Mouse (Mus musculus): ENCODE data around the gene Ubxn10. TPM values are rescaled to one million over a fixed set of nuclear protein-coding genes. Genes with fewer than 3 reads are reported as not detected.

The Ubxn10 gene
- total RNA-seq (2021) = 1 to 10 TPM; 1.4 to 1.5 TPM
- long read RNA-seq, experiment 1, partial matches to known transcripts = 0 of 3 reads
- long read RNA-seq, experiment 1, other reads (novel, unspliced or antisense) = 2 of 3 reads
- long read RNA-seq, experiment 2 = 0 reads

DNA sequence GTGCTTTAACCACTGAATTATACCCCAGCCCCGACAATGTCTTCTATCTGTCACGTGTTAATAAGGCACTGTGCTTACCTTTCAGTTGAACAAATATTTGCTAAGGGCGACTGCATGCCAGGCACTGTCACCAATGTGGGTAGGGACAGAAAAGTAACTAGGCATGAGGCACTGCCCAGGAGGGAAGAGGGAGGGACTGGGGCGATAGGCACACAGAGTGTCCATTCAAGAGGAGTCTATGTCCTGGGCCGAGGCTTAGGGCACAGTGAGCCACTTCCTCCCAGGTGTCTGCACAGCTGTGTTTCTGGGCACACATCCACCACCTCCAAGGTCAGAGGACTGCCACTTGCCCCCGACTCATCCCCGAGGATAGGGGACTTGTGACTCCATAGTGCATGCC, at the start of gene Ubxn10:
TSS of gene Ubxn10 (minus strand) at position 137 of the 400 bp plus-strand sequence.
- H3K4me3 ChIP-seq = no peak within 1 kb of the TSS
- intact Hi-C loops (cut with DNase I) = no loop called here
- DNase-seq (ENCODE audit: extremely low spot score in 1 of 2, low spot score in 2 of 2) = no peak
- no peak for TF ChIP-seq CTCF (IDR thresholded peaks at IDR 0.05)
- H3K27ac ChIP-seq = peak within 1 kb of the TSS; percentile 84

DNA sequence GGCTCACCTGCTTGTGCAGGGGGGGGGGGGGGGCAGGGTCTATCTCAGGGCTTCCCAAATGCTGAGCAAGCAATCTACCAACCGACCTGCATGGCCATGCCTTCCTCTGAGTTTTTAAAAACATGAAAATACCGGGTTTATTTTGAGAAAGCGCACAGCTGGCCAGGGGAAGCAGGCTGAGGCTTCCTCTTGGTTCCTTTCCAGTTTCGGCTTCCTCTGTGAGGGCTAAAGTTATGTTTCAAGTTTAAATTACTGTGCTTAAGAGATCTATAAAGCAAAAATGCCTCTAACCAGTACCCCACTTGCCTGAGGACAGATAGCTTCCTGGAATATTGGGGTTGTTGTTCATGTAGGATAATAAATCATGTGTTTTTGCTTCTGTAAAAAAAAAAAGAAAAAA, 49.2 kb upstream of the Ubxn10 start:
- Histone ChIP-seq H3K27ac (peak overlapping the region; percentile 59; the same call in 1 of the 2 replicates), H3K4me3 (no peak overlapping the region)
- intact Hi-C loops (cut with DNase I) = loop anchor here (5.0 kb wide), 1 partner anchor 234 kb away; no protein-coding TSS in a partner anchor
- no peak for DNase-seq (ENCODE audit: extremely low spot score in 1 of 2, low spot score in 2 of 2)
- no peak for TF ChIP-seq CTCF (IDR thresholded peaks at IDR 0.05)

DNA sequence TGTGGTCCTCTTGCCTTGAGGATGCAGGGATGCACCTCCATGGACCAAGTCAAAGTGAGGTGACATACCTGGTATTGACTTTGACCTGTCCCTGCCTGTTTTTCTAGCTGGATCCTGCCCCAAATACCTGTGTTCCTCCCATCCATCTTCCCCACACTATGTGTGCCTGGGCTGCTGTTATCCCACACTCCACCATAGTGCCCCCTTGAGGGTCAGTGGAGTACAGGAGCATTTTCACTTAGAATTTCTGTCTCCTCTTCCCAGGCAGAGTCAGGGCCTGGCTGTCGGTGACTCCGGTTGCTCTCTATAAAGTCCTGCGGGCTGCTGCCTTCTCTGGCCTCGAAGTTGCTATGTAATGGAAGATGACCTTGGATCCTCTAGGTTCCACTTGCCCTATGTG, 48.8 kb upstream of the Ubxn10 start:
- H3K27ac ChIP-seq = peak overlapping the region; percentile 59; the same call in 1 of the 2 replicates
- DNase-seq (ENCODE audit: extremely low spot score in 1 of 2, low spot score in 2 of 2) = no peak
- intact Hi-C loops (cut with DNase I) = loop anchor here (5.0 kb wide), 1 partner anchor 233 kb away; no protein-coding TSS in a partner anchor
- TF ChIP-seq CTCF (IDR thresholded peaks at IDR 0.05) = peak; percentile 34
- H3K4me3 ChIP-seq = no peak overlapping the region

DNA sequence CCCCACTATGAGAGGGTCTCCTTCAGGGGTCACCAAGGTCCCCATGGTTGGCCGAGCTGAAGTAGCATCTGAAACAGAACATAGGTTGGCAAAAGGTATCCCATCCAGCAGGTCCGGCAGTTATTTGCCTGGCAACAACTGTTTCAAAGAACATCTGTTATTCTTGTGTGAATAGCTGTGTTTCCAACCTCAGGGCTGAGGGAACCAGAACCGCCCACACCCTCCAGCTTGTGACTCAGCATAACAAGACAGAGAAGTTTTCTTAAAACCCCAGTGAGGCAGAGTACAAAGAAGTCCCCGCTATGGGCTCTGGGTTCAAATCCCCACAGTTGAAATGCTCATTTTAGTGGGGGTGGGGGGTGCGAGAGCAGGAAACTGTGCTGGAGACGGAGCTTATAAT, 45.1 kb upstream of the Ubxn10 start:
- no peak for TF ChIP-seq CTCF (IDR thresholded peaks at IDR 0.05)
- Histone ChIP-seq H3K4me3 (no peak overlapping the region), H3K27ac (no peak overlapping the region; the same call in 1 of the 2 replicates)
- peak; percentile 53 to 68 for DNase-seq (ENCODE audit: extremely low spot score in 1 of 2, low spot score in 2 of 2)
- intact Hi-C loops (cut with DNase I) = no loop called here

DNA sequence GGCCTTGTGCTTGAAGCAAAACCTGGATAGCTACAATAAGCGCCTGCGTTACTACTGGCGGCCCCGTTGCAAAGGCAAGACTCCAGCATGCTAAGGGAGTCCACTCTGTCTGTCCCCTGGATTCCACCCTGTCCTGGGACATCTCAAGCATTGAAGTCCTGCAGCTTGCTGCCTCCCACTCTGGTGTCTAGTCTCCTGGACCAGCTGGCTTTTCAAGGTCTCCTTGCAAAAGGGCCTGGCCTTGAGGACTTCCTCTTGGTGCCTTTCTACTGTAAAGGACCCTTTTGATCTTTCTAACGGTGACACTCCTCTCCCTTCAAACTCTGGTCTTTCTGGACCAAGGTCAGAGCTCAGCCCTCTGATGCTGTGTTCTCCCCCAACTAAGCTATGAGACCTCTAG, 43.3 kb upstream of the Ubxn10 start:
- no peak for TF ChIP-seq CTCF (IDR thresholded peaks at IDR 0.05)
- H3K27ac ChIP-seq = no peak overlapping the region
- no peak overlapping the region for H3K4me3 ChIP-seq
- no peak for DNase-seq (ENCODE audit: extremely low spot score in 1 of 2, low spot score in 2 of 2)
- intact Hi-C loops (cut with DNase I) = no loop called here

DNA sequence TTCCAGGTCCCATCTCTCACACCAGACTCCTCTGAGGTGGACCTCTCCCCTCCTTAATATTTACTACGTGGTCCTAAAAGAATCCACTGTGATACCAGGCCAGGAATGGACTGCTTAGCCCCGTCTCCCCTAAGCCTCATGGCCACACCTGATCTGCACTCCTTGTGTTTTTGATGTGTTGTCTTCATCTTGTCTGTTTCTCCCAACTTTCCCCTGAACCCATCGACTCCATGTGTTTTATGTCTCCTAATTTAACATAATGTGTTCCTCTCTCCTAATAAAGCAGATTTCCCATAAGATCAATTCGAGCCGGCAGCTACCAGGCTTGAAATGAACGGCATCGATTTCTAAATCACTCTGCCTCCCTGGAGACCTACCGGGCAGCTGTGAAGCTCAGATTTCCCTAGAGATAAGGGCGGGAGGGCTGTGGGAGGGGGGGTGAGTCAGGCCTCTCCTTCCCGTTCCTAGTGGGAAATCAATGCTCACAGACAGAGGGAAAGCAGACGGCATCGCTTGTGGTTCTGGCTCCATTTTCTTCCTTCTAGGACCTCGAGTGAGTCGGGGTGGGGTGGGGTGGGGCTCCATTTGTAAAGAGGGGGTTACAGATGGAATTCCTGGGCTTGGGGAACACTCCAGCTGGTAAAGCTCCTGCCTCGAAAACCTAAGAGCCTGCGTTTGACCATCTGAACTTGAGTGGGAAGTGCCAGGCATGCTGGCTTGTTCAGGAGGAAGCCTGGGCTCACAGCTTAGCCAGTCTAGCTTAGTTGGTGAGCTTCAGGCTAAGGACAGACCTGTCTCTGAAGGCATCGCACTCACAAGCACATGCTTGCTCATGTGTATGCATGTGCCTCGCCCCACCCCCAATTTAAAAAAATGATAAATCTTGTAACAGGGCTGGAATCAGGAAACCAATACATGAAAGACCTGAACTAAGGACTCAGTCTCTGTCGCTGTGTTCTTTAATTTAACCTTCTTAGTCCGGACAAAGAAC, 40.7 kb upstream of the Ubxn10 start:
- Histone ChIP-seq H3K27ac (no peak overlapping the region), H3K4me3 (no peak overlapping the region)
- no peak for TF ChIP-seq CTCF (IDR thresholded peaks at IDR 0.05)
- intact Hi-C loops (cut with DNase I) = no loop called here
- DNase-seq (ENCODE audit: extremely low spot score in 1 of 2, low spot score in 2 of 2) = no peak

DNA sequence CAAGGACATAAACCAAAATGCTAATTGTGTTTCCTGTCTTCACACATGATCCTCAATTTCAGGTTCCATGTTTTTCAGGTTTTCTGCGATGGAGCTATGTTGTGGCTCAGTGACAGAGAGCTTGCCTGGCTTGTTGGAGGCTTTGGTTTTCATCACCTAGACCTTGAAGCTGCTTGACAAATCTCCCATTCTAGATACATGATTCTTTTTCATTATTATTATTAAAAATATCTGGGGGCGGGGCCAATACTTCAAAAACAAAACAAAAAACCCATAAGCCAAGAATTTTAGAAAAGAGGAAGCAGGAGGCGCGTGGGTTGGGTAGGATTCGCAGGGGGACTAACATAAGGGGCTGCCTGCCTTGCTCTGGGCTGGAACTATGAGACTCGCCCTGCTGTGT, 38.5 kb upstream of the Ubxn10 start, which contains the start of gene Pla2g2d:
TSS of gene Pla2g2d (plus strand) at position 301 of the 400 bp plus-strand sequence.
- intact Hi-C loops (cut with DNase I) = no loop called here
- no peak within 1 kb of the TSS for H3K27ac ChIP-seq

DNA sequence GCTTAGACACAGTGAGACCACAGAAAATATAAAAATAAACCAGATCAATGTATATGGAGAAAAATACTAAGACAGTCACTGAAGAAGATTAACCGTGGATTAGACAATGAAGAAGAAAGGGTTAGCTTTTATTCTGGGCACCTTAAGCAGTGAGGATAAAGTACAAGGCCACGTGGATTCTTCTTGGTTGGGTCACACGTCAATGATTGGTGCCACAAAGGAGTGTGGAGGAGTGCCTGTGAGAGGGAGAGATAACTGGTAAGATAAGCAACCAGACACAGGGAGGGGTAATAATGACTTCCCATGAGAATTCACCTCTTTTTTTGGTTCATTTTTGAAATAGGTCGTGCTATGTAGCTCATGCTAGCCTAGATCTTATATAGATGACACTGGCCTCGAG, 35.4 kb upstream of the Ubxn10 start:
- intact Hi-C loops (cut with DNase I) = no loop called here
- no peak for DNase-seq (ENCODE audit: extremely low spot score in 1 of 2, low spot score in 2 of 2)
- no peak overlapping the region for H3K27ac ChIP-seq
- TF ChIP-seq CTCF (IDR thresholded peaks at IDR 0.05) = no peak
- H3K4me3 ChIP-seq = no peak overlapping the region

More for the DNA sequence above, 38.5 kb upstream of the Ubxn10 start, which contains the start of gene Pla2g2d:
- H3K4me3 ChIP-seq = no peak within 1 kb of the TSS
- DNase-seq (ENCODE audit: extremely low spot score in 1 of 2, low spot score in 2 of 2) = no peak
- no peak for TF ChIP-seq CTCF (IDR thresholded peaks at IDR 0.05)

DNA sequence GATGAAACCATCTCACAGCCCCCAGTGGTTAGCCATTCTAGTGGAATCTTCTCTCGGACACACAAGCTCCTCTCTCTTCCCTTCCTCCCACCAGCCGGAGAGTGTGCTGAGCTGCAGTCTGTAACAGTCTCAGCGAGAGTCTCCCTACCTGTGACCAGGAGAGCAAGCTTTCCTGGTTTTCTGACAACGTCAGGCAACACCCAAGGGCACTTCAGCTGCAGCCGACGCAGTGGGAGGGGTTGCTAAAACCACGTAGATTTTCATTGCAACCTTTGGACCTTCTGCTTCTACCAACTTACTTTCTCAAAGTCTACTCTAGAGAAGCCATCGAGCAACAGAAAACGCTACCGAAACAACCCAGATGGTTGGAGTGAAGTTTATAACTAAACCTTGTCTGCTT, 35.0 kb upstream of the Ubxn10 start:
- no peak for DNase-seq (ENCODE audit: extremely low spot score in 1 of 2, low spot score in 2 of 2)
- Histone ChIP-seq H3K27ac (no peak overlapping the region), H3K4me3 (no peak overlapping the region)
- intact Hi-C loops (cut with DNase I) = no loop called here
- TF ChIP-seq CTCF (IDR thresholded peaks at IDR 0.05) = no peak

DNA sequence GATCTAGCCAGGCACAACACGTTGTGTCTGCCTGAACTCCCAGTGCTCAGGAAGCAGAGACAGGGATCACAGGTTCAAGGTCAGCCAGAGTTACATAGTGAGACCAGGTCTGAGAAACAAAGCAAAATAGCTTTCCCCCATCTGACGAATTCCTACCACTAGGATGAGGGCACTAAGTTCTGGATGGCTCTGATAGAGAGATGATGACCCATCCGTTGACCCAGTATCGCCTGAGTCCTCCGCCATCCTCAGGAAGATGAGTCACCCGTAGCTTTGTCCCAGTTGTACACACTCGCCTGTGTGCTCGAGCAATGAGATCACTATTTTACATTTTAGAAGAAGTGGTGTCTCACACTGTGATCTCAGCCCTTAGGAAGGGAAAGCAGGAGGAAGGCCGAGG, 25.3 kb upstream of the Ubxn10 start:
- no peak overlapping the region for H3K4me3 ChIP-seq
- H3K27ac ChIP-seq = no peak overlapping the region
- DNase-seq (ENCODE audit: extremely low spot score in 1 of 2, low spot score in 2 of 2) = no peak
- intact Hi-C loops (cut with DNase I) = no loop called here
- TF ChIP-seq CTCF (IDR thresholded peaks at IDR 0.05) = no peak

DNA sequence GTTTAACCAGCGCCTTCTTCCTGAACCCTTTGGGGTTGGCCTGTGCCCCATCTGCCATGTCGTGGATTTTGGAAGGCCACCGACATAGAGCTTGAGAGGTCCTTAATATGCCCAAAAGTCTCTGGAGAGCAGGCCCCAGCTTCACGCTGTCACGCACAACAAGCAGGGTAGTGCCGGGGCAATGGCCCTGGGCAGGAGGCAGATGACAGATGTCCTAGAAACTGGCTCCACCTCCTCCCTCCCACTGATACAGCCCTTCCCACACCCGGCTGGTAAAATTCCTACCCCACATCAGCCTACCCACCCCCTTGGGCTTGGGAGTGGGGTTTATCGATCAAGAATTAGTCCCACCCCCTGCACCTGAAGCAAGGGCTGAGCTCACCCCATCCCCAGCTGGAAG, 20.4 kb upstream of the Ubxn10 start, which contains the start of gene Pla2g2f:
TSS of gene Pla2g2f (minus strand) at position 211 of the 400 bp plus-strand sequence.
- no peak for TF ChIP-seq CTCF (IDR thresholded peaks at IDR 0.05)
- Histone ChIP-seq H3K4me3 (no peak within 1 kb of the TSS), H3K27ac (no peak within 1 kb of the TSS)
- DNase-seq (ENCODE audit: extremely low spot score in 1 of 2, low spot score in 2 of 2) = no peak
- intact Hi-C loops (cut with DNase I) = no loop called here

DNA sequence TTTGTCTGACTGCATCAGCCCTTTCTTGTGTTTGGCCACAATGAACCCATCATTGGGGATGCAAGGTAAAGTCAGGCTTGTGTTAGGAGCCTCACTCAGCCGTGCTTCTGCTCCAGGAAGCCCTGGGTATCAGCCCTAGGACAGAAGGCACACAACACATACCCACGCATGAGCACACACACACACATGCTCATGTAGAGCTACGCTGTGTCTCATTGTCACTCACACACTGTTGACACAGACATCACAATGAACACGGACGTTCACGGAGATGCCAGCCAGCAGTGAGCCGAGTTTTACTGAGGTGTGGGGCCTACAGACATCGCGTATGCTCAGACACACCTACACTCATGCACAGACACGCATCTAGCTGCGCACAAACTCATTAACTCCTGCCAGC, 19.0 kb upstream of the Ubxn10 start:
- no peak for DNase-seq (ENCODE audit: extremely low spot score in 1 of 2, low spot score in 2 of 2)
- Histone ChIP-seq H3K4me3 (no peak overlapping the region), H3K27ac (no peak overlapping the region; the same call in 1 of the 2 replicates)
- TF ChIP-seq CTCF (IDR thresholded peaks at IDR 0.05) = no peak
- intact Hi-C loops (cut with DNase I) = no loop called here
